ENCODE assay signal across 12 mouse cellular contexts in genomic region chr3:96522149-96522548, GRCm38 (mm10). TPM values are rescaled to one million over a fixed set of nuclear protein-coding genes. Genes with fewer than 3 reads are reported as not detected.
A peak's percentile ranks its signal among the peaks of the same experiment; 100 is the strongest.
DNase-seq lines count a peak whose midpoint lies in the region; ATAC-seq and TF ChIP-seq lines count a peak whose summit lies in the region.
"Had no signal": no experiment of that assay in that cellular context is flagged by ENCODE, and none has a peak within 500 bp of the region (broad histone marks: within the 10 kb centered on the region; RNA-seq: fewer than 3 reads in every experiment).

No protein-coding gene starts in this region.

- TF ChIP-seq CTCF in heart, postnatal 0 days (IDR thresholded peaks at IDR 0.05; ENCODE audit: low read depth), result peak; percentile 36
- TF ChIP-seq CTCF in midbrain, postnatal 0 days (IDR thresholded peaks at IDR 0.05), result peak; percentile 32; the same call in 1 of the 2 replicates

- H3K9me3 ChIP-seq in heart, postnatal 0 days (replicated peaks; ENCODE audit: control insufficient read depth, low read length), result no peaks in the 10 kb centered on the region
- H3K9me3 ChIP-seq in midbrain, postnatal 0 days (ENCODE audit: low read length), result no peaks in the 10 kb centered on the region
- no peaks in the 10 kb centered on the region for H3K9me3 ChIP-seq in midbrain, embryonic 15.5 days
- H3K9me3 ChIP-seq: heart, embryonic 13.5 days; neural tube, embryonic 12.5 days had no signal

- no peak for ATAC-seq in heart, postnatal 0 days (ENCODE audit: insufficient read depth, low read depth)
- no peak for ATAC-seq in midbrain, postnatal 0 days (ENCODE audit: low FRiP score)
- ATAC-seq in midbrain, embryonic 15.5 days (replicated peaks), result no peak

- peaks cover 8% of the 10 kb centered on the region; the same call in 1 of the 2 replicates for H3K27me3 ChIP-seq in heart, postnatal 0 days (ENCODE audit: control insufficient read depth, insufficient read depth, low read length)
- no peaks in the 10 kb centered on the region; the same call in 1 of the 2 replicates for H3K27me3 ChIP-seq in midbrain, postnatal 0 days (ENCODE audit: insufficient read depth, low read length)
- peaks cover 12% of the 10 kb centered on the region for H3K27me3 ChIP-seq in midbrain, embryonic 15.5 days (replicated peaks)

- DNase-seq in heart, postnatal 0 days (ENCODE audit: low spot score), result no peak
- no peak for DNase-seq in heart, adult 8-10 months (ENCODE audit: low spot score)
- DNase-seq in midbrain, postnatal 0 days (ENCODE audit: low spot score), result no peak
- DNase-seq in ZHBTc4 (ENCODE audit: low read depth, low spot score), result peak; percentile 67
- DNase-seq in thymus, postnatal 25 days, result peak; percentile 28
- no peak for DNase-seq in spleen, postnatal 36 days (ENCODE audit: low spot score in 2 of 2)
- no peak for DNase-seq in kidney, adult 8-10 months

- 54% methylated on average over 4 of the region's 4 CpGs for WGBS in heart, postnatal 0 days
- 54% methylated on average over 4 of the region's 4 CpGs for WGBS in midbrain, postnatal 0 days
- 63% methylated on average over 4 of the region's 4 CpGs for WGBS in midbrain, embryonic 15.5 days

- no peak overlapping the region for H3K9ac ChIP-seq in heart, postnatal 0 days (replicated peaks; ENCODE audit: low read depth, low read length)
- H3K9ac ChIP-seq in midbrain, postnatal 0 days (replicated peaks; ENCODE audit: low read length, poor library complexity, severe bottlenecking), result no peak overlapping the region
- no peak overlapping the region for H3K9ac ChIP-seq in midbrain, embryonic 15.5 days
- H3K9ac ChIP-seq: heart, embryonic 13.5 days; neural tube, embryonic 12.5 days had no signal

- H3K4me1 ChIP-seq in heart, postnatal 0 days (ENCODE audit: control insufficient read depth, insufficient read depth), result peaks cover 23% of the 10 kb centered on the region
- peaks cover 5% of the 10 kb centered on the region; the same call in 1 of the 2 replicates for H3K4me1 ChIP-seq in midbrain, postnatal 0 days (ENCODE audit: insufficient read depth, low read length)
- H3K4me1 ChIP-seq in midbrain, embryonic 15.5 days, result peaks cover 6% of the 10 kb centered on the region

- H3K4me3 ChIP-seq in heart, postnatal 0 days (ENCODE audit: low read depth, low read length), result no peak overlapping the region
- no peak overlapping the region for H3K4me3 ChIP-seq in midbrain, postnatal 0 days (ENCODE audit: low read depth, low read length)
- no peak overlapping the region for H3K4me3 ChIP-seq in midbrain, embryonic 15.5 days
- H3K4me3 ChIP-seq: heart, embryonic 13.5 days; neural tube, embryonic 12.5 days had no signal

- H3K36me3 ChIP-seq in heart, postnatal 0 days (replicated peaks; ENCODE audit: control insufficient read depth, insufficient read depth, low read length), result no peaks in the 10 kb centered on the region
- no peaks in the 10 kb centered on the region for H3K36me3 ChIP-seq in midbrain, postnatal 0 days (ENCODE audit: insufficient read depth, low read length)
- no peaks in the 10 kb centered on the region for H3K36me3 ChIP-seq in midbrain, embryonic 15.5 days (replicated peaks)
- H3K36me3 ChIP-seq: heart, embryonic 13.5 days; neural tube, embryonic 12.5 days had no signal

- TF ChIP-seq EP300 in heart, postnatal 0 days (IDR thresholded peaks at IDR 0.05; ENCODE audit: low read depth), result no peak

- no peak overlapping the region for H3K27ac ChIP-seq in heart, postnatal 0 days (ENCODE audit: low read depth)
- H3K27ac ChIP-seq in midbrain, postnatal 0 days (ENCODE audit: low read depth, low read length), result no peak overlapping the region
- H3K27ac ChIP-seq in midbrain, embryonic 15.5 days, result no peak overlapping the region
- H3K27ac ChIP-seq: heart, embryonic 13.5 days; macrophage; neural tube, embryonic 12.5 days had no signal

- H3K4me2 ChIP-seq in heart, postnatal 0 days (ENCODE audit: low read depth, low read length), result no peak overlapping the region
- no peak overlapping the region for H3K4me2 ChIP-seq in midbrain, postnatal 0 days (ENCODE audit: low read depth, low read length, poor library complexity, severe bottlenecking)
- H3K4me2 ChIP-seq in midbrain, embryonic 15.5 days, result no peak overlapping the region
- H3K4me2 ChIP-seq: heart, embryonic 13.5 days; neural tube, embryonic 12.5 days had no signal

RNA-seq across cellular contexts. Expression of gene Hfe2, which starts 2.8 kb away (rescaled TPM):
- total RNA-seq in heart, postnatal 0 days (2014; rRNA removed; ENCODE audit: low replicate concordance), result 68.1 and 81.3 TPM in 2 replicates
- 24.7 and 25.9 TPM in 2 replicates for polyA plus RNA-seq in heart, postnatal 0 days (2015; fragmentation: Nextera tagmentation; extraction: Ambion mirVana)
- total RNA-seq in heart, adult 8-10 months (2022), result 100 to 1,000 TPM; 271 to 333 (median 312) TPM
- 2.0 and 2.1 TPM in 2 replicates for total RNA-seq in midbrain, postnatal 0 days (2014; rRNA removed)
- polyA plus RNA-seq in midbrain, postnatal 0 days (2015; fragmentation: Nextera tagmentation; extraction: Ambion mirVana), result 2.0 and 2.7 TPM in 2 replicates
- 1.2 and 1.4 TPM in 2 replicates for polyA plus RNA-seq in midbrain, embryonic 15.5 days (2015; fragmentation: Nextera tagmentation; extraction: Ambion mirVana)
- polyA plus RNA-seq: macrophage had no signal

RNA-seq across cellular contexts. Expression of gene Txnip, which starts 35.6 kb away (rescaled TPM):
- 1,058 and 1,196 TPM in 2 replicates for total RNA-seq in heart, postnatal 0 days (2014; rRNA removed; ENCODE audit: low replicate concordance)
- 332 and 600 TPM in 2 replicates for polyA plus RNA-seq in heart, postnatal 0 days (2015; fragmentation: Nextera tagmentation; extraction: Ambion mirVana)
- 100 to 1,000 TPM; 346 to 908 (median 654) TPM for total RNA-seq in heart, adult 8-10 months (2022)
- total RNA-seq in midbrain, postnatal 0 days (2014; rRNA removed), result 145 and 222 TPM in 2 replicates
- 108 and 116 TPM in 2 replicates for polyA plus RNA-seq in midbrain, postnatal 0 days (2015; fragmentation: Nextera tagmentation; extraction: Ambion mirVana)
- polyA plus RNA-seq in midbrain, embryonic 15.5 days (2015; fragmentation: Nextera tagmentation; extraction: Ambion mirVana), result 52.0 TPM in 2 replicates

RNA-seq across cellular contexts. Expression of gene Gm16253, which starts 54.6 kb away (rescaled TPM):
- total RNA-seq in heart, postnatal 0 days (2014; rRNA removed; ENCODE audit: low replicate concordance), result not detected in 2 replicates
- 1.1 and 1.2 TPM in 2 replicates for polyA plus RNA-seq in heart, postnatal 0 days (2015; fragmentation: Nextera tagmentation; extraction: Ambion mirVana)
- 1 to 10 TPM in 3 of 4 experiments, not detected in 1; 2.5 to 3.3 (median 3.2) TPM for total RNA-seq in heart, adult 8-10 months (2022)
- total RNA-seq in midbrain, postnatal 0 days (2014; rRNA removed), result not detected in 2 replicates
- 0.52 TPM in 1 of 2 replicates, not detected in the other for polyA plus RNA-seq in midbrain, postnatal 0 days (2015; fragmentation: Nextera tagmentation; extraction: Ambion mirVana)
- polyA plus RNA-seq in midbrain, embryonic 15.5 days (2015; fragmentation: Nextera tagmentation; extraction: Ambion mirVana), result 1.1 and 2.1 TPM in 2 replicates
- total RNA-seq: layer of hippocampus, postnatal 10 days had no signal
- polyA plus RNA-seq: macrophage had no signal

Comparison
In these comparisons a context has a peak if more than half of its experiments do, and no peak if none do; other contexts are left out.
1. DNase-seq: peak in ZHBTc4 (single experiment) and thymus, postnatal 25 days (single experiment); none in heart, postnatal 0 days (single experiment), heart, adult 8-10 months (single experiment), midbrain, postnatal 0 days (single experiment), spleen, postnatal 36 days (0 of 2) and kidney, adult 8-10 months (0 of 2).
2. RNA of gene Hfe2, which starts 2.8 kb away (total RNA-seq): 271 to 333 TPM in heart, adult 8-10 months and 68.1 to 81.3 TPM in heart, postnatal 0 days; 2.0 to 2.1 TPM in midbrain, postnatal 0 days; every median in the first group is over 10 times any median in the second.